Mouse (Mus musculus) heart, adult 18-20 months (tissue): ENCODE data around the gene Uqcrc2. TPM values are rescaled to one million over a fixed set of nuclear protein-coding genes. Genes with fewer than 3 reads are reported as not detected.

Experiments used
- DNase-seq, 2 experiments: peaks; one replicate each; pipeline ENCODE4 v3.0.0; 2021 to 2022; ENCODE audit warnings: mixed read lengths in 1 of 2
- long read RNA-seq, 2 experiments: library from polyadenylated mRNA; stranded (forward); transcript quantifications; one replicate each; pipeline ENCODE4 v2.0.0; 2021
- total RNA-seq, 2 experiments: library from RNA; stranded (reverse); gene quantifications; 2 replicates each; pipeline ENCODE4 v1.2.3; 2021

Uqcrc2 gene
- total RNA-seq = 1,000 to 10,000 TPM; 1,098 to 1,209 TPM
- long read RNA-seq, experiment 1, transcript Uqcrc2-201 (14 exons, 1,896 nt) = major isoform, 942 of 1,003 reads
- long read RNA-seq, experiment 1, partial matches to known transcripts = 32 of 1,003 reads
- long read RNA-seq, experiment 1, other reads (novel, unspliced or antisense) = 29 of 1,003 reads
- long read RNA-seq, experiment 2, transcript Uqcrc2-201 (14 exons, 1,896 nt) = major isoform, 502 of 539 reads
- long read RNA-seq, experiment 2, partial matches to known transcripts = 23 of 539 reads
- long read RNA-seq, experiment 2, other reads (novel, unspliced or antisense) = 14 of 539 reads

DNA sequence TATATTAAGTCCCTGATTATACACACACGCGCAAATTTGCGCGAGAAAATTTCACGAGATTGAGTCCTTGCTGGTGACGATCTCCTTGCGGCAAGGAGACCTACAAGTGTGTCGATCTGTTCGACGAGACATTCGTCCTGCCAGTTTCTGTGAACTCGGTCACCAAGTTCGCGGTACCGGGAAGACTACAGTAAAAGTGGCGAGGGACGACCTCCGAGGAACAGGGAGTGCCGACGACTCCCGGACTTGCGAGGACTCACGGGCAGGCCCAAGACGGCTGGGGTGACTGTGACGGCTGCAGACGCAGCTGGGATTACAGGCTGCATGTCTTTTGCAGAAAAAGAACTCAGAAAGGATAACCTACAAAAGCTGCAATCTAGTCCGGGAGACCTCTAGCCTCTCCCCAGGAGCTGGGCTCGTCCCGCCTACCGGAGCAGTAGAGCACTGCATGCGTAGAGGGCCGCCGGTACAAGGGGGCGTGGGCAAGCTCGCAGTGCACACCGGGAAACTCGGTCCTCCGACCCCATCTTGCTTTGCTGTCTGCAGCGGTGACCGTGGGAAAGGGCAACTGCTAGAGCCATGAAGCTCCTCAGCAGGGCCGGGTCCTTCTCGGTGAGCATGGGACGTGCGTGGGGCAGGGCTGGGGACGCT lies at the start of gene Uqcrc2:
Gene Uqcrc2 (plus strand): TSS at position 466 of the 651 bp plus-strand sequence.
- peak; percentile 89 to 90 for DNase-seq

DNA sequence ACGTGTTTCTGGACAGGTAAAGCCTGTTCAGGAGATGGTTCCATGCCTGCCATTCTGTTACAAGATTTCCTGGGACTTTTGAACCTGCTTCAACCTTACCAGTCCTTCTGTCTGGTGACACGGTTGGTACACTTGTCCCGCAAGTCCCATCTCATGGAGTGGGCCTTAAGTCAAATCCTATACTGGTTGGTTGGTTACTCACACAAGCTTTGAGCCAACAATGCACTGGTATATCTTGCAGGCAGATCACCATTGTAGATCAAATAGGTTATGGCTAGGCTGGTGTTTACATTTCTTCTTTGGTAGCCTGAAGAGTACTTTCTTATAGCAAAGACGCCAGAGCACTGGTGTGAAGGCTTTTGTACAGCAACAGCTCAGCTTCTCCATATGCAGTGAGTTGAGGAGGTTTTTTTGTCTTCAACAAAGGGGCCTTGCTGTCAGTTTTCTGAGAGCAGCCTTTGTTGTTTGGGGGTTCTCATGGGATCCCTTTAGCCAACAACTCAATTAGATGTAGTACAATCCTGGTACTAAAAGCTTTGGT lies 37.7 kb upstream of the Uqcrc2 start:
- DNase-seq = no peak

DNA sequence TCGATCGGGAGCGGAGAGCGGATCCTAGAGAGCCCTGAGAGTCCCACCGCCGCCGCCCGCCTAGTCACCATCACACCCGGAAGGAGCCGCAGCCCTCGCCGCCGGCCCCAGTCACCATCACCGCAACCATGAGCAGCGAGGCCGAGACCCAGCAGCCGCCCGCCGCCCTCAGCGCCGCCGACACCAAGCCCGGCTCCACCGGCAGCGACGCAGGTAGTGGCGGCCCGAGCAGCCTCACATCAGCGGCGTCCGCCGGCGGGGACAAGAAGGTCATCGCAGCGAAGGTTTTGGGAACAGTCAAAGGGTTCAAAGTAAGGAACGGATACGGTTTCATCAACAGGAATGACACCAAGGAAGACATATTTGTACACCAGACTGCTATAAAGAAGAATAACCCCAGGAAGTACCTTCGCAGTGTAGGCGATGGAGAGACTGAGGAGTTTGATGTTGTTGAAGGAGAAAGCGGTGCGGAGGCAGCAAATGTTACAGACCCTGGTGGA lies 37.2 kb upstream of the Uqcrc2 start:
- peak in 1 of 2 experiments; percentile 2 for DNase-seq

DNA sequence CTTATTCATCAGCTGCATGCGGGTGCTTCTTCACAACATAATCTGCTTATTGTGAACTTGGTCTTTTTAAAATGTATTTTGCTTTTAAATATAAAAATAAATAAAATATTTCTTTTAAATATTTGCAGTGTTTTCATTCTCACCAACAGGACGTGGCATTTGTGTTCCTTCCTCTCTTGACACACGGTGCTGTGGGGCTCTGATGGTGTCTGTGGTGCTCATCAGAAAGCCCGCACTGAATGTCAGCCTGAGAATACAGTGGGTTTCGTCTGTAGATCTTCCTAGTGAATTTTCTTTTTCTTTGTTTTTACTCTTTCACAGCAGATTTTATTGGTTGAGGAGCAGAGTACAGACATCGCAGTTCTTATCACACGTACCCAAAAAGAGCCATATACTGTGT lies 36.6 kb upstream of the Uqcrc2 start:
- no peak for DNase-seq

DNA sequence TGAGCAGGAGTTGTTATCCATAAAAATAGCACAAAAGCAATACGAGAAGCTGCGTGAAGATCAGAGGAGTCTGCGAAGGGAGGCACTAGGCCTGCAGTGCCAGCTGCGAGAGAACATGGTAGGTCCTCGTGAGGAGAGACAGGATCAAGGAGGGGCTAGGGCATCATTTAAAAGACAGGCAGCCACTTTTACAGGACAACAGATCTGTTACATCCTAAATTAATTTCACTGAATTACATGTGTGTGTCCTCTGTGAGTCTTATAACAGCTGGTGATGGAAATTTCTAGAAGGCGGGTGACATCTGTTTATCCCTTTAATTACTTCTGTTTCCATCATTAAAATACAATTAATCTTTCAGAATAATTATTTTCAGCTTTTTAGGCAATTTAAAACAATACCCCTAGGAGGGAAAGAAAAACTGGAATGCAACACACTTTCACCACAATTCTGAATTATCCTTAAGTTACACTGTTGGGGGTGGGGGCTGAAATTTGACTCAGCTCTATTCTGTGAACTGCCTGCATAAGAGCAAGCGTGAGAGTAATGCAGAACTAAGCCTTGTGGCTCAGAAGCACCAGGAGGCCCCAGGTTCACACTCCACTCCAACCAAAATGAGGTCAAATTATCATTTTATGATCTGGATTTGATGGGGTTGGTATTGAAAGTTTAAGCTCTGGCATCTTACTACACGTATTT lies 14.8 kb upstream of the Uqcrc2 start:
- no peak for DNase-seq

DNA sequence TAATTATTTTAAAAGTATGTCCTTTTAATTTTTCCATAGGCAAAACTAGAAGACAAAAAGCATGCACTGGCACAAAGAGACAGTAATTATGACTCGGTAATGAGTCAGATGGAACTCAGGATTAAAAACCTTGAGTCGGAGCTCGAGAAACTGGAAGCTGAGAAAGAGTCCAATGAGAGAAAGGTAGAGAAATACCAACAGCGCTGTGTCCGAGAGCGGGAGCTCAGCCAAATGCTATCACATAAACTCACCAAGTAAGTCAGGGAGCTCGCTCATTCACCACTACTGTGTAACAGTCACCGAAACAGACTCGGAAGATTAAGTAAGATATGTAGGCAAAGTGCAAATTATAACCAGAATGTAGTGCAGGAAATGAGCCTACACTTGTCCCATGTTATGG lies 14.1 kb upstream of the Uqcrc2 start:
- DNase-seq = no peak

DNA sequence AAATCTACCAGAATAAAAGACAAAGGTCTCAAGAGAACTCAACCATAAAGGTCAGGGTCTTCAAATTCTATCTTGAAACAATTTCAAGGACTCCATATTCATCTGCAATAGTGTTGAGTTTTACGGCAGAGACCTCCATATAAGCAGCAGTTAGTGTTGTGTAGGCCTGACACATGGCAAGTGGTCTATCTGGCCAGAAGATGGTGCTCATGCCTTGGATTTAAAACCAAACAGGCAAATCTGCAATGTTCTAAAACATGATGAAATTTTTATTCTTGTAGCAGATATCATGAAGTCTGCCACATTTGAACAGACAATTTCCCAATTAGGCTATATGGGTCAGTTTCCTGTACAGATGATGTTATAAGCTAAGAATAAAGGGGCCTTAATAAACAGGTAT lies 2.5 kb upstream of the Uqcrc2 start:
- DNase-seq = peak; percentile 12 to 26

DNA sequence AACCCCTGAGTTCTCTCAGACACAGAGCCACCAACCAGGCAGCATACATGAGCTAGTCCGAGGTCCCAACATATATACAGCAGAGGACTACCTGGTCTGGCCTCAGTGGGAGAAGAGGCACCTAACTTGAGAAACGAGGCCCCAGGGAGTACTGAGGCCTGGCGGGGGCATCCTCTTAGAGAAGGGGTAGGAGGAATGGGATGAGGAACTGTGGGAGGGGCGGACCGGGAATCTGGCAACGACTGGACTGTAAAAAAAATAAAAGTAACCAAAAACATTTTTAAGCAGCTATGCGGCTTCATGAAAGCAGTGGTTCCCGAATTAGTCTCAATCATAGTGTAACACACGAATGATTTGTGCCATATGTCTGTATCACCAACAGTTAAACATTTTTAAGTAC lies 675 bp upstream of the Uqcrc2 start:
- peak in 1 of 2 experiments; percentile 14 for DNase-seq

DNA sequence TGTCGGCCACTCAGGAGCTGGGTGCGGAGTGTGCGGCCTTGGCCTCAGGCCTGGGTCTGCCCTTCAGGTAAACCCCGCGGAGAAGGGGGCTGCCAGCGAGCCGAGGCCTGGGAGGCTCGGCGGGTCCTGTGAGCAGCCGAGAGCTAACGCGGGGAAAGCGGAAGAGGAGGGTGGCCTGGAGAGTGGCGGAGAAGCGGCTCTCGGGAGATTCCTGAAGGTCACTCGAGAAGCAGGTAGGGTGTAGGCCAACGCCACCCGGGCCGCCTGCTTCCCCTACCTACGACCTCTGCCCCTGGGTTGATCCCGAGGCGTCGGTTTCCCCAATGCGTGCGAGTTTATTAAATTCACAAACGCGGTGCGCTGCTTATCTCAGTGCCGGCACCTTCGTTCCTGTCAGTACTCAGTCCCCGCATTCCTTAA lies 396 bp downstream of the Uqcrc2 start:
- no peak for DNase-seq

DNA sequence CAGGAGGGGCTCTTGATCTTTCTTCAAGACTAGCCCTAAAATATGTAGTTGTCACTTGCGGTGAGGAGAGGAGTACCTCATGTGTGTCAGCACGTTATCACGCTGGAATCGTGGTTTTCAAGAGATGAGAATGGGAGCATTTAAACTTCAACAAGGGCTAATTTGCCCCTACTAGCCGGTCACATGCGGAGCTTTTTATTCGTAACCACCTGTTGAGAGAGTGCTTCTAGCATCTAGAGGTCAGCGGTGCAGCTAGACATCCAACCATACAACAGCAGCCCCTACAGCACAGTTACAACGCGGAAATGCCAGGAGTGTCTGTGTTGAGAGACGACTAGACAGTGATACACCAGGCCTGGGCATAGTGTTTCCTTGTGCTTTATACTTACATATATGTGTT lies 845 bp downstream of the Uqcrc2 start:
- DNase-seq = peak in 1 of 2 experiments; percentile 21

DNA sequence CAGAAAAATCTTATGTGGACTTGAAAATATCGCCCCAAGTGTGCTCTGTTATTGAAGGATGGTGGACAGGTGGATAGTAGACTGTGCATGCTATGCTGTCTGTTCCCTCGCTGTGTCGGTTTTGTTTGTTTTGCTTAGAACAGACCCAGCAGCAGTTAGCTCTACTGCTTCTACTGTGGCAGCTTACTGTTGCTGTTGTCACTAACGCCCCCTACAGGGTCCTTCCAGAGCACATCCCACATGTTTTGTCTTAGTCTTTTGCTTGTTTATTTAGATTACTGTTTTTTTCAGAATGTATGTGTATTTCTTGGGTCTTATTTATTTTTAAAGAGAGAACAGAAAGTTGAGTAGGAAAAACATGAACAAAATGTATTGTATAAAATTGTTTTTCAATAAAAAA lies 8.2 kb downstream of the Uqcrc2 start:
- DNase-seq = no peak

DNA sequence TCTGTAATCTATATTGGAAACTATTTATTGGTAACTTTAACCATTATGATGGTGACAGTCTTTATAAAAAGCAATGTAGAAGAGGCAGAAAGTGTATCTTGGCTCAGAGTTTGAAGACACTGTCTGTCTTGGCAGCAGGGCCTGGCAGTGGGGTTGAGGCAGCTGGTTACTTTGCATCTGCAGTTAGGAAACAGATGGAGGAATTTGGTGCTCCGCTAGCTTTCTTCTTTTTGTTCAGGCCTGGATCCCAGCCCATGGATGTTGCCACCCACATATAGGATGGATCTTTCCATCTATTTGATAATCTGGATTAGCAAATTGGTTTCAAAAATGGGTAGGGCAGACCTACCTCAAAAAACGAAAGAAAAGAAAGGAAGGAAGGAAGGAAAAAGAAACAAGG lies 12.9 kb downstream of the Uqcrc2 start:
- DNase-seq = no peak

DNA sequence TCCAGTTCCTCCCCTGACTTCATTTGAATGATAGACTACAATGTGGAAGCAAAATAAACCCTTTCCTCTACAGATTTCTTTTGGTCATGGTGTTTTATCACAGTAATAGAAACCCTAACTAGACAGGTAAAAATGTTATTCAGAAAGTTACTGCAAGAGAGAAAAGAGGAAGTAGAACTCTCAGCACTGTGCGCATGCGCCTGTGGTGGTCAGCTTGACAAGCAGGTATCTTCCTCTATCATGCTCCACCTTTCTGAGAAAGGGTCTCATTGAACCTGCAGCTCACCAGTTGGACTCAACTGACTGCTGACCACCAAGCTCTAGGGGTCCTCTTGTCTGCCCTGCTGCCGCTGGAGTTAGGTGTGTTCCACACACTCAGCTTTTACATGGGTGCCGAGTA lies 27.1 kb downstream of the Uqcrc2 start:
- no peak for DNase-seq

DNA sequence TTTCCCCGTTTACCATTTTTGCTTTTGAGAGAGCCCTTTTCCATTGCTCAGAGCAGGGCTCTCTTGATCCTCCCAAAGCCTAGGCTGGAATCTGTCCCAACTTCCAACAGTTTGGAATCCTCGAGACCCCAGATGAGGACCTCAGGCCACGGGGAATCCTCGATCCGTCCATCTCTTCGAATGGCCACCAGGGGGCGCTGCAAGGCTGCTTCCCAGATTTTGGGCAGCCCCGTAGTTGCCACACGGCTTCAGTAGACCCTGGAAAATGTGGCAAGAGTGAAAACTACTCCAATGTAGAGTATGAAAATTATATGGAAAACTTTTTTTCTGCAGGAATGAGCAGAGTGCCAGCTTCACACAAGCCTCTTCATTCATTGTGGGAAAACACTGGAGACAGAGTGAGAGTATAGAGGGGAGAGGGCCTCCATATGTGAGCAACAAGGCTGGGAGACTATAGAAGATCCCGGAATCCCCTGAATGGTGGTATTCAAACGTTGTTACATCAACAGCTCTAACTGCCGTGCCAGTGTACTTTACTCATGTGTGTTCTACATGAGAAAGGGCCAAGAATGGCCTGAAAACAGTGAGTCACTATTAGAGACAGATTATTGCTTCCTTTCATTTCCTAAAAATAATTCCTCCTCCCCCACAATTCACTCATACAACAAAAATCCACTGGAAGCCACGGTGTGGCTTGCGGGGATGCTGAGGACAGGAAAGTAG lies 35.3 kb downstream of the Uqcrc2 start, which contains the start of gene Pdzd9:
Gene Pdzd9 (minus strand): TSS at position 191 of the 723 bp plus-strand sequence.
- DNase-seq = peak; percentile 60 to 89

DNA sequence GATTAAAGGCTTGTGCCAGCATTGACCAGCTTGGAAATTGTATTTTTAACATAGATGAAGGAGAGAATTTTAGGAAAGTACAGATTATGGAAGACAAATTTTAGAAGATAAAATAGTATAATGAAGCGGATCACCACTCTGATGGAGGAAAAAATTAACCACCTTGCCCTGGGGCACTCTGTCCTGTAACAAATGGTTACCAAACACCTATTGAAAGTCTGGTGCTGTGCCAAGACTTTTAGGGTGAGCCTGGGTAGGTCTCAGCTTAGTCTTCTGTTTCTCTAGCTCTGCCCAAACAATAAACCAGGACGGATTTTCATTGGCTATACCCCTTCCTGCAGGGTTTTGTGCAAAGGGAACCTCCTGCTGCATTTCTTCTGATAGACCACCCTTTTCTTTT lies 36.3 kb downstream of the Uqcrc2 start:
- no peak for DNase-seq

DNA sequence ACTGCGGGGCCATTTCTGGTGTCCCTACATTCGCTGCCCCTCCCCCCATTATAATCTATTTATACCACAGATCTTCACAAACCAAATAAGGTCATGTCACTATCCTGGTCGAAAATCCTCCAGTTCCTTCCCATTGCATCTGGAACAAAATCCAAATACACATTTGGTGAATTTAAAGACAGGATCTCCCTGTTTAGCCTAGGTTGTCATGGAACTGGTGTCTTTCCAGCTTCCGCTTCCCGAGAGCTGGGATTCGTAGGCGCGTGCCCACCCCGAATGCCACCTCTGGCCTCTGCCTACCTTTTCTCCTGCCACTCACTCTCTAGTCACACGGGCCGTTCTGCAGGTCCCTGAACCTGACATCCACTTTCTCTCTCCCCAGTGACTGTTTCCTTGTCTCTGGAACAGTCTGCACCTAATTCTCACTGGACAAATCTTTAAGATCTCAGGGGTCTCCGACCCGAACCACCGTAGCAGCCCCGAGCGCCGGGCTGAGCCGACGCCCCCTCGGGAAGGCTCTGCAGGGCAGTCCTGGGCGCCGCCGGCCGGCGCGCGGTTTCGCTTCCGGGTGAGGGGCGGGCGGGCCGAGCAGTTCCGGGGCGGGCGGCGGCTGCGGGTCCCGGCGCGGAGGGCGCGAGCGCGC lies 42.1 kb downstream of the Uqcrc2 start, which contains the start of gene Mosmo:
Gene Mosmo (plus strand): TSS at position 618 of the 643 bp plus-strand sequence.
- peak; percentile 70 to 82 for DNase-seq

DNA sequence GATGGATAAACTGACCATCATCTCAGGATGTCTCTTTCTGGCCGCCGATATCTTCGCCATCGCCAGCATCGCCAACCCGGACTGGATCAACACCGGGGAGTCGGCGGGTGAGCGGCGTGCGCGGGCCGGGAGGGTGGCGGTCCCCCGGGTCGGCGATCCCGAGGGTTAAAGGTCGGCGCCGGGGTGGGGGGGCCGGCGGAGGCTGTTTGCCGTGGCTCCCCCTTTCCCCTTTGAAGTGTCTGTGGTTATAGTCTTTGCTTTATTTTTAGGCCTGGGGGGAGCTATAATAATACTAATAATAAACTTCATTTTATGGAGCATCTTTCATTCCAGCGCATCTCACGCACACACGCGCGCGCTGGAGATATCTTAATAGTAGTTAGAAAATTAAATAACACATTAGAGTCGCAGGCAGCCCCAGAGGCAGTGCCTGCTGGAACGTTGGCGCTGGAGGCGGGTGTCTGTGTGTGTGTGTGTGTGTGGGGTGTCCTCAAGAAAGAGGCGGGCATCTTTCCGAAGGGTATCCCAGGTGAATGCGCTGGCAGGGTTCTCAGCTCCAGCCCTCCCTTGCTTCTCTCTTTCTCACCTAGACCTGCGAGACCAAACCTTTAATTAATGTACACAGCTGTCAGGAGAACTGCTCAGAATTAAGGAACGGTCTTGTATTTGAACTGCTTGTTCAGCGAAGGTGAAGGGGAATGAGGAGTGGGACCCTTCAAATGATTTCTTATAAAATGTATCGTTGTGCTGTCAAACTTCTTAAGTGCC lies 43.0 kb downstream of the Uqcrc2 start:
- peak; percentile 39 to 57 for DNase-seq

DNA sequence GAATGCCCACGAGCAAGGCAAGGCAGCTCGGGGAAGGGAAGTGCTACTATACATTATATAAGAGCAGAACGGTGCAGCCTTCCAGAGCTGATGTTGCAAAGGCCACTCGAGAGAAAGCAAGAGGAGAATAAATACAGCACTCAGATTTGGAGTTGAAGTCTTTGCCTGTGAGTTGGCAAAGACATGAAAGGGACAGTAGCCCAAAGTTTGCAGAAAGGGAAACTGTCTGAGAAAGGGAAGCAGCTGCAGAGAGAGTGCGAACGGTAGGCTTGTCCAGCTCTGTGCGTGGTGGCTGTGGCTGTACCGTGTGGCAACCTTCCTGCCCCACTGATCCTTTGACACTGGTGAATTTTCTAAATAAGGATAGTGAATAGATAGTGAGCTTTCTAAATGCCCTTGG lies 44.0 kb downstream of the Uqcrc2 start:
- peak in 1 of 2 experiments; percentile 30 for DNase-seq

DNA sequence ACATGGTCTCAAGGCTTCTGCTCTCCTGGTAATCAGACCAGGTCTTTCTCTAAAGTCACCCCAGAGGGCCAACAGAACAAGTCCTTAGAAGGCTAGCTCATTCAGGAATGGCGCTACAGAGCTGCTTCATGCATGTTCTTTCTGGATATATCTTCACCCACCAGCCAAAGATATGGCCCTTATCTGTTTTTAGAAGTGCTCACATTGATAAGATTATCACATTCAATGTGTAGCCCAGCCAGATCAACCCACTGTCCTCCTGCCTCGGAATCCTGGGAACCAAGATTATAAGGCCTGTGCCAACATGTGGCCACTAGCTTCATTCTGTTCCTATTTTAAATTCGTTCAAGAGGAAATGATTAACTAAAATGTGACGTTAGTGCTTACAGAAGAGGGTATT lies 47.0 kb downstream of the Uqcrc2 start:
- no peak for DNase-seq

DNA sequence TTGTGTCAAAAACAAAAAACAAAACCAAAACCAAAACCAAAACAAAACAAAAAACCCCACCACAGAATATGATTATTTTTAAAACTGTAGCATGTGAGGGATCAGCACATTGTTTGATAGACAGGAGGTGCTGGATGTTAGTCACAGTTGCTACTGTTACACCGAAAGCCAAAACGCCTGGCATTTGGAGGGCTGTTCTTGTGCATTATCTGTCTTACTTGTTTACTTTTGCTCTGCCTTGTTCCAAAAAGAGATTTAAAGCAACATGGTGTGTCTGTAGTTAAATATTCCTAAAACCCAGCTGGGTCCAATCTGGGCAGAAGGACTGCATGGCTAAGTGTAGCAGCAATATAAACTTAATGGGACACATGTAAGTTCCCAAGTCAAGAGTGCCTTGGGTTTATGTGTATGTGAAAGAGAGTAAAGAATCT lies 49.8 kb downstream of the Uqcrc2 start:
- DNase-seq = no peak

DNA sequence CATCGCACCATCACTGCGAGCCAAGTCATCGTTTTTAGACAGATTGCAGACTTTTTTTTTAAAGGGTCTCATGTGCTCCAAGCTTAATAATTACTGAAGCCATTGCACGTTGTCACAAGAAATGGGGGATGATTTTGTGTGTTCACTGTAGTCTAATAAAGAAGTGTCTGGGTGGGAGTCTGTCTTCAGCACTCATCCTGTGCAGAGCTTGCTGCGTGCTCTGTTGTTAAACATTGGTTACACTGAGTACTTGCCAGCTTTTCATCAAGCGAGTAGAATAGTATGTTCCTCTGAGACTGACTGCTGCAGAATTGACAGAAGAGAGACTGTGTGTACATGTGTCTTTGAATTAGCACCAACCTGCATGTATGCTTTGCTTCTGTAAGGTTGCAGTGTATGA lies 50.3 kb downstream of the Uqcrc2 start:
- no peak for DNase-seq
